Mouse (Mus musculus): ENCODE measurements around the gene Rtf1. TPM values are rescaled to one million over a fixed set of nuclear protein-coding genes. Genes with fewer than 3 reads are reported as not detected.
"Not testable (repeated sequence)": the region's sequence is repeated elsewhere in the genome, so short reads cannot be mapped to it uniquely, and the experiment has no call there.

Gene Rtf1
- polyA plus RNA-seq, 1 experiment from 2014 or later, result 46.1 TPM

DNA sequence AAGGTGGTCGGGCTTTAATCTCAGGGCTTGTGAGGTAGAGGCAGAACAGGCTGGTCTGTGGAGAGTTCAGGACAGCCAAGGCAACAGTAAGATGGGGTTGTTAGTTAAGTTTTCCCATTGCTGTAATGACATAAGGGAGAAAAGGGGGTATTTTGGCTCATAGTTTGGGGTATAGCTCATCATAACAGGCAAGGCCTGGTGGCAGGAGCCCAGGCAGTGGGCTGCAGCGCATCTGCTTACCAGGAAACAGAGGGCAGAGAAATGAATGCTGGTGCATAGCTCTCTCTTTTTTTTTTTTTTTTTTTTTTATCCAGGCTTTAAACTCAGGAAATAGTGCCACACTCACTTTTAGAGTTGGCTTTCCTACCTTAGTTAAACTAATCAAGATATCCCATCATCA is 28.3 kb downstream of the Rtf1 start:
- H3K9ac ChIP-seq (ENCODE audit: low read length), result no peak overlapping the region
- no peaks in the 10 kb centered on the region for H3K9me3 ChIP-seq (ENCODE audit: control insufficient read depth, low read length)
- H3K4me1 ChIP-seq (ENCODE audit: control insufficient read depth, insufficient read depth, low read length), result no peaks in the 10 kb centered on the region
- no peak overlapping the region for H3K27ac ChIP-seq (replicated peaks; ENCODE audit: low read depth, low read length)
- no peaks in the 10 kb centered on the region for H3K27me3 ChIP-seq (ENCODE audit: control insufficient read depth, insufficient read depth, low read length)
- ATAC-seq (ENCODE audit: insufficient number of reproducible peaks, low FRiP score, low TSS enrichment, low read depth), result no peak
- no peak overlapping the region for H3K4me3 ChIP-seq (ENCODE audit: low read depth, low read length)
- peaks cover 16% of the 10 kb centered on the region for H3K36me3 ChIP-seq (ENCODE audit: control insufficient read depth, insufficient read depth, low read length)
- DNase-seq (ENCODE audit: low spot score), result no peak
- no peak overlapping the region for H3K4me2 ChIP-seq (ENCODE audit: low read depth, severe bottlenecking)
- 95% methylated on average over 2 of the region's 2 CpGs for WGBS

DNA sequence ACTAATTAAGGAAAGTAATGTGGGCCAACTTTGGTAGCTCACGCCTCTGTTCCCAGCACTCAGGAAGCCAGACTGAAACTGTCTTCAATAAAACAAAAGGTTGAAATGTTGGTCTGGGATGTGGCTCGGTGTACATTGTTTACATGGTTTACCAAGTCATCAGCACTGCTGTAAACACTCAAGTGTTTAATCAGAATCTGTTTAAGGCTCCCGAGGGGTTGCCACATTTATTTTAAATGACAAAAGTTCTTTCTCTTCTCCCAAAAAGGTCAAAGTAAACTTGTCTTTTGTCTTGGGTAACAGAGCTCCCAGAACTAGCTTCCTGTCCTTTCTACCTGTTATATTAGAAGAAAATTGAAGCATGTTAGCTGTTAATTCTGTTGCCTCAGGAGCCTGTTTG is 32.8 kb downstream of the Rtf1 start:
- no peak for DNase-seq (ENCODE audit: low spot score)
- Histone ChIP-seq H3K4me3 (ENCODE audit: low read depth, low read length) (no peak overlapping the region), H3K9me3 (ENCODE audit: control insufficient read depth, low read length) (no peaks in the 10 kb centered on the region), H3K4me1 (ENCODE audit: control insufficient read depth, insufficient read depth, low read length) (no peaks in the 10 kb centered on the region), H3K27ac (replicated peaks; ENCODE audit: low read depth, low read length) (no peak overlapping the region), H3K9ac (ENCODE audit: low read length) (no peak overlapping the region), H3K36me3 (ENCODE audit: control insufficient read depth, insufficient read depth, low read length) (peaks cover 13% of the 10 kb centered on the region), H3K27me3 (ENCODE audit: control insufficient read depth, insufficient read depth, low read length) (no peaks in the 10 kb centered on the region), H3K4me2 (ENCODE audit: low read depth, severe bottlenecking) (no peak overlapping the region)
- WGBS, result 89% methylated on average over 3 of the region's 3 CpGs
- ATAC-seq (ENCODE audit: insufficient number of reproducible peaks, low FRiP score, low TSS enrichment, low read depth), result no peak

GRCm38 (mm10) chr2:119710011-119710410 is 35.1 kb downstream of the Rtf1 start:
- no peaks in the 10 kb centered on the region for H3K9me3 ChIP-seq (ENCODE audit: control insufficient read depth, low read length)
- DNase-seq (ENCODE audit: low spot score), result no peak
- ATAC-seq (ENCODE audit: insufficient number of reproducible peaks, low FRiP score, low TSS enrichment, low read depth), result no peak
- no peak overlapping the region for H3K27ac ChIP-seq (replicated peaks; ENCODE audit: low read depth, low read length)
- no peaks in the 10 kb centered on the region for H3K27me3 ChIP-seq (ENCODE audit: control insufficient read depth, insufficient read depth, low read length)
- no peaks in the 10 kb centered on the region for H3K4me1 ChIP-seq (ENCODE audit: control insufficient read depth, insufficient read depth, low read length)
- H3K36me3 ChIP-seq (ENCODE audit: control insufficient read depth, insufficient read depth, low read length), result peaks cover 13% of the 10 kb centered on the region
- 89% methylated on average over 3 of the region's 3 CpGs for WGBS
- H3K9ac ChIP-seq (ENCODE audit: low read length), result no peak overlapping the region
- H3K4me2 ChIP-seq (ENCODE audit: low read depth, severe bottlenecking), result no peak overlapping the region
- no peak overlapping the region for H3K4me3 ChIP-seq (ENCODE audit: low read depth, low read length)

GRCm38 (mm10) chr2:119715868-119716267 is 41.0 kb downstream of the Rtf1 start:
- DNase-seq (ENCODE audit: low spot score); H3K27me3 ChIP-seq (ENCODE audit: control insufficient read depth, insufficient read depth, low read length); H3K9ac ChIP-seq (ENCODE audit: low read length); H3K4me2 ChIP-seq (ENCODE audit: low read depth, severe bottlenecking); H3K9me3 ChIP-seq (ENCODE audit: control insufficient read depth, low read length); ATAC-seq (ENCODE audit: insufficient number of reproducible peaks, low FRiP score, low TSS enrichment, low read depth); H3K27ac ChIP-seq (replicated peaks; ENCODE audit: low read depth, low read length); H3K4me3 ChIP-seq (ENCODE audit: low read depth, low read length); H3K4me1 ChIP-seq (ENCODE audit: control insufficient read depth, insufficient read depth, low read length): not testable (repeated sequence)
- H3K36me3 ChIP-seq (ENCODE audit: control insufficient read depth, insufficient read depth, low read length), result peaks cover 10% of the 10 kb centered on the region; the same call in 1 of the 2 replicates
- WGBS, result 92% methylated on average over 2 of the region's 2 CpGs

- DNase-seq (ENCODE audit: low spot score) (no peak), ATAC-seq (ENCODE audit: insufficient number of reproducible peaks, low FRiP score, low TSS enrichment, low read depth) (no peak)
- no peak overlapping the region for H3K27ac ChIP-seq (replicated peaks; ENCODE audit: low read depth, low read length)
- peaks cover 42% of the 10 kb centered on the region; the same call in 1 of the 2 replicates for H3K36me3 ChIP-seq (ENCODE audit: control insufficient read depth, insufficient read depth, low read length)
- H3K4me2 ChIP-seq (ENCODE audit: low read depth, severe bottlenecking), result no peak overlapping the region
- no peak overlapping the region for H3K4me3 ChIP-seq (ENCODE audit: low read depth, low read length)
- 96% methylated on average over 8 of the region's 8 CpGs for WGBS
- no peaks in the 10 kb centered on the region for H3K9me3 ChIP-seq (ENCODE audit: control insufficient read depth, low read length)
- H3K27me3 ChIP-seq (ENCODE audit: control insufficient read depth, insufficient read depth, low read length), result no peaks in the 10 kb centered on the region
- H3K9ac ChIP-seq (ENCODE audit: low read length), result no peak overlapping the region
- no peaks in the 10 kb centered on the region for H3K4me1 ChIP-seq (ENCODE audit: control insufficient read depth, insufficient read depth, low read length)
These were observed 46.2 kb downstream of the Rtf1 start for GRCm38 (mm10) chr2:119721070-119721469.

GRCm38 (mm10) chr2:119727762-119728416 is 53.0 kb downstream of the Rtf1 start:
- no peak for ATAC-seq (ENCODE audit: insufficient number of reproducible peaks, low FRiP score, low TSS enrichment, low read depth)
- no peak overlapping the region for H3K27ac ChIP-seq (replicated peaks; ENCODE audit: low read depth, low read length)
- H3K27me3 ChIP-seq (ENCODE audit: control insufficient read depth, insufficient read depth, low read length), result no peaks in the 10 kb centered on the region
- H3K9ac ChIP-seq (ENCODE audit: low read length), result no peak overlapping the region
- WGBS, result 92% methylated on average over 3 of the region's 3 CpGs
- no peak overlapping the region for H3K4me3 ChIP-seq (ENCODE audit: low read depth, low read length)
- peaks cover 40% of the 10 kb centered on the region for H3K36me3 ChIP-seq (ENCODE audit: control insufficient read depth, insufficient read depth, low read length)
- H3K9me3 ChIP-seq (ENCODE audit: control insufficient read depth, low read length), result no peaks in the 10 kb centered on the region
- H3K4me1 ChIP-seq (ENCODE audit: control insufficient read depth, insufficient read depth, low read length), result no peaks in the 10 kb centered on the region
- no peak overlapping the region for H3K4me2 ChIP-seq (ENCODE audit: low read depth, severe bottlenecking)
- no peak for DNase-seq (ENCODE audit: low spot score)

DNA sequence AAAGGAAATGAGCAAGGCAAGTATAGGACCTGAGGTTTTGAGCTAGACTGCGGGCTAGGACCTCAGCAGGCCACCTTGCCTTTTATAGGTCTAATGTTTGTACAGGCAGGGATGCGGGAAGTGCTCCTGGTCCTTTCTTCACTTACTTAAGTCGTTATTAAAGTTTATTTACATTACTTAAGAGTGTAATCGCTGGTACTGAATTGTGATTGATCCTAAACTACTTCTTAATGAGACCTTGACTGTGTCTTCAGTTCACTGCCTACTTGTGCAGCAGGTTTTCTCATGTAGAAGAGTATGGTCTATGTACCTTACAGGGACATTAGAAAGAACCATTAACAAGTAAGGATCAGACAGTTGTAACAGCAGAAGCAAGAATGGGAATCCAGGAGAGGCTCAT is 55.9 kb downstream of the Rtf1 start:
- DNase-seq (ENCODE audit: low spot score) (no peak), ATAC-seq (ENCODE audit: insufficient number of reproducible peaks, low FRiP score, low TSS enrichment, low read depth) (no peak)
- no peaks in the 10 kb centered on the region for H3K9me3 ChIP-seq (ENCODE audit: control insufficient read depth, low read length)
- H3K9ac ChIP-seq (ENCODE audit: low read length), result no peak overlapping the region
- H3K36me3 ChIP-seq (ENCODE audit: control insufficient read depth, insufficient read depth, low read length), result peaks cover 23% of the 10 kb centered on the region
- H3K27ac ChIP-seq (replicated peaks; ENCODE audit: low read depth, low read length), result no peak overlapping the region
- no peak overlapping the region for H3K4me2 ChIP-seq (ENCODE audit: low read depth, severe bottlenecking)
- H3K4me1 ChIP-seq (ENCODE audit: control insufficient read depth, insufficient read depth, low read length), result no peaks in the 10 kb centered on the region
- H3K4me3 ChIP-seq (ENCODE audit: low read depth, low read length), result no peak overlapping the region
- no peaks in the 10 kb centered on the region for H3K27me3 ChIP-seq (ENCODE audit: control insufficient read depth, insufficient read depth, low read length)
- 83% methylated on average over 4 of the region's 4 CpGs for WGBS

- ATAC-seq (ENCODE audit: insufficient number of reproducible peaks, low FRiP score, low TSS enrichment, low read depth) (no peak), DNase-seq (ENCODE audit: low spot score) (no peak)
- no peaks in the 10 kb centered on the region for H3K9me3 ChIP-seq (ENCODE audit: control insufficient read depth, low read length)
- no peak overlapping the region for H3K4me3 ChIP-seq (ENCODE audit: low read depth, low read length)
- H3K27me3 ChIP-seq (ENCODE audit: control insufficient read depth, insufficient read depth, low read length), result peaks cover 2% of the 10 kb centered on the region; the same call in 1 of the 2 replicates
- H3K4me1 ChIP-seq (ENCODE audit: control insufficient read depth, insufficient read depth, low read length), result peaks cover 7% of the 10 kb centered on the region; the same call in 1 of the 2 replicates
- H3K9ac ChIP-seq (ENCODE audit: low read length), result no peak overlapping the region
- H3K4me2 ChIP-seq (ENCODE audit: low read depth, severe bottlenecking), result no peak overlapping the region
- no peak overlapping the region for H3K27ac ChIP-seq (replicated peaks; ENCODE audit: low read depth, low read length)
- H3K36me3 ChIP-seq (ENCODE audit: control insufficient read depth, insufficient read depth, low read length), result peaks cover 8% of the 10 kb centered on the region
- WGBS, result 20% methylated on average over 12 of the region's 12 CpGs
These were observed 62.3 kb downstream of the Rtf1 start for GRCm38 (mm10) chr2:119737124-119737523.

- no peak overlapping the region for H3K27ac ChIP-seq (replicated peaks; ENCODE audit: low read depth, low read length)
These were observed 65.7 kb downstream of the Rtf1 start for GRCm38 (mm10) chr2:119740567-119740966.

More at GRCm38 (mm10) chr2:119740567-119740966, 65.7 kb downstream of the Rtf1 start:
- Histone ChIP-seq H3K4me1 (ENCODE audit: control insufficient read depth, insufficient read depth, low read length) (peaks cover 14% of the 10 kb centered on the region), H3K9me3 (ENCODE audit: control insufficient read depth, low read length) (no peaks in the 10 kb centered on the region), H3K36me3 (ENCODE audit: control insufficient read depth, insufficient read depth, low read length) (no peaks in the 10 kb centered on the region), H3K9ac (ENCODE audit: low read length) (no peak overlapping the region), H3K4me3 (ENCODE audit: low read depth, low read length) (no peak overlapping the region), H3K4me2 (ENCODE audit: low read depth, severe bottlenecking) (no peak overlapping the region), H3K27me3 (ENCODE audit: control insufficient read depth, insufficient read depth, low read length) (peaks cover 33% of the 10 kb centered on the region)
- no peak for DNase-seq (ENCODE audit: low spot score)
- no peak for ATAC-seq (ENCODE audit: insufficient number of reproducible peaks, low FRiP score, low TSS enrichment, low read depth)
- WGBS, result 29% methylated on average over 2 of the region's 2 CpGs

Data from limb, embryonic 11.5 days (tissue).